Mouse (Mus musculus) small intestine, adult 2 months (tissue): ENCODE results near the gene Cep131. TPM values are rescaled to one million over a fixed set of nuclear protein-coding genes. Genes with fewer than 3 reads are reported as not detected.

Source experiments
- H3K27ac ChIP-seq: fragments of 200-500 bp; 2 replicates; pipeline ENCODE4 v1.5.1; 2012; ENCODE audit warnings: low read depth, low read length, control low read depth, inconsistent platforms; ENCODE audit not compliant: insufficient read depth
- H3K27me3 ChIP-seq: fragments of 200-500 bp; 2 replicates; pipeline ENCODE4 v1.6.1; 2012; ENCODE audit warnings: mild to moderate bottlenecking, moderate library complexity, low read length, inconsistent platforms; ENCODE audit not compliant: control insufficient read depth, insufficient read depth
- H3K36me3 ChIP-seq: fragments of 200-500 bp; 2 replicates; pipeline ENCODE4 v1.6.1; 2012; ENCODE audit warnings: mild to moderate bottlenecking, low read length, control low read depth, inconsistent platforms; ENCODE audit not compliant: control insufficient read depth, insufficient read depth
- H3K4me1 ChIP-seq: fragments of 200-500 bp; 2 replicates; pipeline ENCODE4 v1.6.1; 2012; ENCODE audit warnings: low read length, inconsistent platforms, mixed read lengths; ENCODE audit not compliant: control insufficient read depth, insufficient read depth, insufficient read length
- H3K4me3 ChIP-seq: fragments of 200-500 bp; 2 replicates; pipeline ENCODE4 v1.5.1; 2012; ENCODE audit warnings: low read depth, mild to moderate bottlenecking, control low read depth, inconsistent platforms, low read length, moderate library complexity
- CTCF ChIP-seq: fragments of 200-500 bp; IDR thresholded peaks from 2 replicates; pipeline ENCODE4 v1.5.1; 2012; ENCODE audit warnings: low read depth, mild to moderate bottlenecking, control low read depth, inconsistent platforms, low read length, moderate library complexity, mixed read lengths; ENCODE audit not compliant: insufficient replicate concordance, insufficient read length; ENCODE audit errors: extremely low read depth
- POLR2A ChIP-seq: fragments of 200-500 bp; IDR thresholded peaks from 2 replicates; pipeline ENCODE4 v1.6.1; 2012; ENCODE audit warnings: low read depth, mild to moderate bottlenecking, control low read depth, inconsistent platforms, low read length, moderate library complexity
- WGBS: fragments of 180-500 bp; shearing (Covaris S2); methylation state at CpG from one replicate; pipeline ENCODE4 v1.1.7; 2018; 5-methylcytosine and 5-hydroxymethylcytosine counted together
- polyA plus RNA-seq: library from polyadenylated mRNA; depleted of rRNA; stranded (reverse); fragments of >200 nt; gene quantifications from 2 replicates; pipeline ENCODE4 v1.2.3, GENCODE M21; 2012

The Cep131 gene
- polyA plus RNA-seq, 1 experiment = 3.2 TPM

GRCm38 (mm10) chr11:120120642-120121420, 34.2 kb upstream of the Cep131 start:
- Histone ChIP-seq H3K4me1 (no peaks in the 10 kb centered on the region), H3K36me3 (peaks cover 56% of the 10 kb centered on the region), H3K27me3 (no peaks in the 10 kb centered on the region), H3K27ac (no peak overlapping the region), H3K4me3 (no peak overlapping the region)
- TF ChIP-seq POLR2A (peak; percentile 12; the same call in 1 of the 2 replicates), CTCF (peak; percentile 66; the same call in 1 of the 2 replicates)
- WGBS = 84% methylated on average over 17 of the region's 17 CpGs

- TF ChIP-seq POLR2A (no peak), CTCF (no peak)
- Histone ChIP-seq H3K4me1 (no peaks in the 10 kb centered on the region), H3K27me3 (no peaks in the 10 kb centered on the region), H3K36me3 (peaks cover 60% of the 10 kb centered on the region), H3K27ac (no peak overlapping the region), H3K4me3 (no peak overlapping the region)
- 81% methylated on average over 10 of the region's 10 CpGs for WGBS
These were observed 33.4 kb upstream of the Cep131 start for GRCm38 (mm10) chr11:120119936-120120541.

GRCm38 (mm10) chr11:120119108-120119507, 32.5 kb upstream of the Cep131 start:
- Histone ChIP-seq H3K36me3 (peaks cover 56% of the 10 kb centered on the region), H3K27me3 (no peaks in the 10 kb centered on the region), H3K4me1 (no peaks in the 10 kb centered on the region), H3K4me3 (no peak overlapping the region), H3K27ac (no peak overlapping the region)
- TF ChIP-seq POLR2A = no peak
- WGBS = 90% methylated on average over 7 of the region's 7 CpGs

- Histone ChIP-seq H3K4me3 (no peak overlapping the region), H3K4me1 (no peaks in the 10 kb centered on the region), H3K27me3 (no peaks in the 10 kb centered on the region), H3K36me3 (peaks cover 44% of the 10 kb centered on the region), H3K27ac (no peak overlapping the region)
- WGBS = 86% methylated on average over 2 of the region's 2 CpGs
- no peak for TF ChIP-seq POLR2A
These were observed 31.0 kb upstream of the Cep131 start for GRCm38 (mm10) chr11:120117626-120118025.

GRCm38 (mm10) chr11:120114488-120115215, 28.0 kb upstream of the Cep131 start:
- 96% methylated on average over 21 of the region's 21 CpGs for WGBS
- Histone ChIP-seq H3K27ac (no peak overlapping the region), H3K36me3 (peaks cover 44% of the 10 kb centered on the region), H3K4me3 (no peak overlapping the region), H3K4me1 (peaks cover 7% of the 10 kb centered on the region), H3K27me3 (no peaks in the 10 kb centered on the region)
- TF ChIP-seq CTCF = no peak

- Histone ChIP-seq H3K4me3 (no peak overlapping the region), H3K4me1 (peaks cover 10% of the 10 kb centered on the region), H3K36me3 (peaks cover 40% of the 10 kb centered on the region), H3K27me3 (no peaks in the 10 kb centered on the region), H3K27ac (no peak overlapping the region)
- TF ChIP-seq POLR2A = no peak
- TF ChIP-seq CTCF = no peak
- 93% methylated on average over 4 of the region's 4 CpGs for WGBS
These were observed 25.5 kb upstream of the Cep131 start for GRCm38 (mm10) chr11:120112136-120112535.

- Histone ChIP-seq H3K27me3 (no peaks in the 10 kb centered on the region), H3K4me3 (no peak overlapping the region), H3K36me3 (peaks cover 36% of the 10 kb centered on the region), H3K27ac (no peak overlapping the region), H3K4me1 (peaks cover 10% of the 10 kb centered on the region)
- WGBS = 33% methylated on average over 2 of the region's 2 CpGs
- TF ChIP-seq CTCF = peak; percentile 81; the same call in 1 of the 2 replicates
- no peak for TF ChIP-seq POLR2A
These were observed 24.4 kb upstream of the Cep131 start for GRCm38 (mm10) chr11:120111033-120111432.
